18 mouse cellular contexts compared by ENCODE assay signal in the genomic region with DNA sequence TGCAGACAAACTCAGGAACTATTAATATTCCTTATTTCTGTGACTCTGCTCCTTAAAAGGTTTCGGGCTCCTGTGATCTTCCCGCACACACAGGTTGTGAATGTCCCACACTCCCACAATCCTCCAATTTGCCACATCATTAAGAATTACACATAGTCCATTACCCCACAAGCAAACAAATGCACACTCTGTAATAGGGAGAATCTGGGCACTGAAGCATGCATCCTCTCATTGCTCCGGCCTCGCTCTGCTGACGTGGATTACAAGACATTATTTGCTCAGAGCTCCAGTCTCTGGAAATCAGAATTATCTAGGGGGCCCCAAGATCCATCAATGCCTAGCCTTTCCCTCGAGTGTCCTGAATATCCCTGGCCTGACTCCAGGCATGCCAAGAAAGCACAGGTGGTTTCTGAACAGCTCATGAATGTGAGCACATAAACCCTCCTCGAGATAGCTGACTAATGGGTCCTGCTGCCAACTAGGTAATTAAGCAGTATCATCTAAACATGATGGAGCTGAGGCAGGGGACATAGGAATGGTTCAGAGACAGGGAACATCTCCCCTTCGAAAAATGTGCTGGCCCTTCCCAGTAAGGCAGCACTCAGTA.
DNase-seq lines count a peak whose midpoint lies in the region; ATAC-seq and TF ChIP-seq lines count a peak whose summit lies in the region.
"Had no signal": no experiment of that assay in that cellular context is flagged by ENCODE, and none has a peak within 500 bp of the region (broad histone marks: within the 10 kb centered on the region; RNA-seq: fewer than 3 reads in every experiment).

No protein-coding gene starts in this region.

- WGBS in hindbrain, embryonic 15.5 days = 38% methylated on average over 8 of the region's 8 CpGs
- 41% methylated on average over 8 of the region's 8 CpGs for WGBS in hindbrain, embryonic 14.5 days
- 61% methylated on average over 8 of the region's 8 CpGs for WGBS in midbrain, postnatal 0 days
- 62% methylated on average over 8 of the region's 8 CpGs for WGBS in midbrain, embryonic 11.5 days

- no peaks in the 10 kb centered on the region for H3K9me3 ChIP-seq in hindbrain, embryonic 15.5 days
- H3K9me3 ChIP-seq in hindbrain, embryonic 14.5 days (ENCODE audit: control insufficient read depth, low read length) = no peaks in the 10 kb centered on the region
- H3K9me3 ChIP-seq in midbrain, postnatal 0 days (ENCODE audit: low read length) = no peaks in the 10 kb centered on the region
- H3K9me3 ChIP-seq in midbrain, embryonic 11.5 days (ENCODE audit: control insufficient read depth, low read length) = no peaks in the 10 kb centered on the region
- H3K9me3 ChIP-seq: heart, embryonic 13.5 days had no signal

- no peak for DNase-seq in hindbrain, embryonic 14.5 days (ENCODE audit: low spot score)
- DNase-seq in midbrain, postnatal 0 days (ENCODE audit: low spot score) = peak; percentile 32
- DNase-seq in midbrain, embryonic 11.5 days (ENCODE audit: low spot score, missing footprints) = no peak
- DNase-seq in cerebellum, adult 8-10 months = peak; percentile 9
- DNase-seq in retina, embryonic 14.5 days (ENCODE audit: low spot score) = peak; percentile 47
- DNase-seq: adrenal gland, adult 8-10 months; gastrocnemius, postnatal 25 days; heart, postnatal 4 days; kidney, adult 8-10 months; liver; lung, adult 18-20 months; midbrain, embryonic 14.5 days; spleen, adult 18-20 months; thymus, postnatal 25 days had no signal

- no peak for TF ChIP-seq CTCF in midbrain, postnatal 0 days (IDR thresholded peaks at IDR 0.05)

- no peaks in the 10 kb centered on the region for H3K36me3 ChIP-seq in hindbrain, embryonic 15.5 days
- no peaks in the 10 kb centered on the region for H3K36me3 ChIP-seq in hindbrain, embryonic 14.5 days (replicated peaks; ENCODE audit: control insufficient read depth, insufficient read depth)
- H3K36me3 ChIP-seq in midbrain, postnatal 0 days (ENCODE audit: insufficient read depth, low read length) = no peaks in the 10 kb centered on the region
- H3K36me3 ChIP-seq in midbrain, embryonic 11.5 days (ENCODE audit: control insufficient read depth, insufficient read depth, low read length) = no peaks in the 10 kb centered on the region
- H3K36me3 ChIP-seq: G1E; heart, embryonic 13.5 days had no signal

- no peak overlapping the region for H3K4me2 ChIP-seq in hindbrain, embryonic 15.5 days
- H3K4me2 ChIP-seq in hindbrain, embryonic 14.5 days (replicated peaks) = no peak overlapping the region
- no peak overlapping the region for H3K4me2 ChIP-seq in midbrain, postnatal 0 days (ENCODE audit: low read depth, low read length, poor library complexity, severe bottlenecking)
- H3K4me2 ChIP-seq in midbrain, embryonic 11.5 days = no peak overlapping the region
- H3K4me2 ChIP-seq: heart, embryonic 13.5 days had no signal

- 0 out of 2 replicates have a peak, but pooled peaks have one; percentile 54 for ATAC-seq in hindbrain, embryonic 15.5 days (ENCODE audit: low FRiP score, low read depth)
- ATAC-seq in hindbrain, embryonic 14.5 days (ENCODE audit: low FRiP score) = no peak
- ATAC-seq in midbrain, postnatal 0 days (ENCODE audit: low FRiP score) = no peak
- no peak for ATAC-seq in midbrain, embryonic 11.5 days (ENCODE audit: low FRiP score)
- no peak for ATAC-seq in granulocyte monocyte progenitor cell, adult 5-6 weeks (replicated peaks; ENCODE audit: poor library complexity, severe bottlenecking)

- no peak overlapping the region for H3K9ac ChIP-seq in hindbrain, embryonic 15.5 days
- H3K9ac ChIP-seq in hindbrain, embryonic 14.5 days = no peak overlapping the region
- H3K9ac ChIP-seq in midbrain, postnatal 0 days (replicated peaks; ENCODE audit: low read length, poor library complexity, severe bottlenecking) = no peak overlapping the region
- no peak overlapping the region for H3K9ac ChIP-seq in midbrain, embryonic 11.5 days (ENCODE audit: low read length)
- H3K9ac ChIP-seq: heart, embryonic 13.5 days had no signal

- no peak overlapping the region for H3K4me3 ChIP-seq in hindbrain, embryonic 15.5 days
- no peak overlapping the region for H3K4me3 ChIP-seq in hindbrain, embryonic 14.5 days (replicated peaks; ENCODE audit: low read length)
- no peak overlapping the region for H3K4me3 ChIP-seq in midbrain, postnatal 0 days (ENCODE audit: low read depth, low read length)
- H3K4me3 ChIP-seq in midbrain, embryonic 11.5 days (ENCODE audit: low read depth, low read length) = no peak overlapping the region
- H3K4me3 ChIP-seq: heart, embryonic 13.5 days had no signal

- no peaks in the 10 kb centered on the region for H3K27me3 ChIP-seq in hindbrain, embryonic 15.5 days
- H3K27me3 ChIP-seq in hindbrain, embryonic 14.5 days (ENCODE audit: control insufficient read depth, insufficient read depth, low read length) = no peaks in the 10 kb centered on the region
- no peaks in the 10 kb centered on the region for H3K27me3 ChIP-seq in midbrain, postnatal 0 days (ENCODE audit: insufficient read depth, low read length)
- no peaks in the 10 kb centered on the region for H3K27me3 ChIP-seq in midbrain, embryonic 11.5 days (ENCODE audit: control insufficient read depth, insufficient read depth, low read length)
- H3K27me3 ChIP-seq: heart, embryonic 13.5 days had no signal

- peaks cover 12% of the 10 kb centered on the region; the same call in 1 of the 2 replicates for H3K4me1 ChIP-seq in hindbrain, embryonic 15.5 days (replicated peaks)
- H3K4me1 ChIP-seq in hindbrain, embryonic 14.5 days (replicated peaks; ENCODE audit: control insufficient read depth, insufficient read depth, low read length) = peaks cover 6% of the 10 kb centered on the region; the same call in 1 of the 2 replicates
- H3K4me1 ChIP-seq in midbrain, postnatal 0 days (ENCODE audit: insufficient read depth, low read length) = no peaks in the 10 kb centered on the region
- no peaks in the 10 kb centered on the region for H3K4me1 ChIP-seq in midbrain, embryonic 11.5 days (ENCODE audit: control insufficient read depth, insufficient read depth, low read length)
- H3K4me1 ChIP-seq: heart, embryonic 13.5 days had no signal

- H3K27ac ChIP-seq in hindbrain, embryonic 15.5 days (replicated peaks) = no peak overlapping the region
- H3K27ac ChIP-seq in hindbrain, embryonic 14.5 days = no peak overlapping the region
- no peak overlapping the region for H3K27ac ChIP-seq in midbrain, postnatal 0 days (ENCODE audit: low read depth, low read length)
- no peak overlapping the region for H3K27ac ChIP-seq in midbrain, embryonic 11.5 days (ENCODE audit: low read depth, low read length)
- H3K27ac ChIP-seq: heart, embryonic 13.5 days had no signal

Comparison
In these comparisons a context has a peak if more than half of its experiments do, and no peak if none do; other contexts are left out.
1. DNase-seq: peak in midbrain, postnatal 0 days (single experiment), cerebellum, adult 8-10 months (single experiment) and retina, embryonic 14.5 days (single experiment); none in hindbrain, embryonic 14.5 days (single experiment) and midbrain, embryonic 11.5 days (single experiment).